Mouse (Mus musculus) left cerebral cortex, adult 6 months (tissue): Measurements from ENCODE around the gene Gm20479. TPM values are rescaled to one million over a fixed set of nuclear protein-coding genes. Genes with fewer than 3 reads are reported as not detected.

ENCODE experiments used
- long read RNA-seq, 2 experiments: library from polyadenylated mRNA; unstranded; transcript quantifications; one replicate each; pipeline ENCODE4 v2.0.0; 2019 to 2020
- polyA plus RNA-seq: library from polyadenylated mRNA; unstranded; fragments of <200 nt; fragmentation: Nextera tagmentation; gene quantifications from 2 replicates; pipeline ENCODE4 v1.2.3, GENCODE M21; 2021

The Gm20479 gene
- not detected in 2 replicates for polyA plus RNA-seq
- long read RNA-seq, experiment 1: 0 reads
- long read RNA-seq, experiment 2: 0 reads

GRCm38 (mm10) chr7:27356861-27357594 is at the start of gene Gm20479:
Gm20479 (minus strand) TSS chr7:27357419.

DNA sequence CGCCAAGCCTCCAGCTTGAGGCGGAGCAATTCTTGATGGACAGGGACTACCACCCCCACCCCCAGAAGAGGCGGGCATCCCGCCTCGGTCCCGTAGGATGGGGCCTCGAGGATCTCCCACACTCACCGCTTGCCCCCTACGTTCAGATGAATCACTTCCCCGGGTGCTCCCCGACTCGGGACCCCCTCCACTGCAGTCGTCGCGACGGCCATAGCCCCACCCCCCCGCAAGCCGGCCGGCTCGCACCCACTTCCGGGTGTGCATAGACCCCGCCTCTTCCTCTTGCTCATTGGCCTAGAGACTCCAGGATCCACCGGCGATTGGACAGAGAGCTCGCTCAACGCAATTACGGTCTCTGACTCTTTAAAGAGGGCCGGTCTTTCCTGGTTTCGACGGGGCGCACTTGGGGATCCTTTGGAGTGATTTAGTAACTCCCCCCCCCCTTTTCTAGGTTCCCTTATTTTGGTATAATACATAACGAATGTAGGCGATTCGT is 1.4 kb downstream of the Gm20479 start, which contains the start of gene Shkbp1:
Gene Shkbp1, minus strand, starts transcription at position 275 of the 496 bp plus-strand sequence.

GRCm38 (mm10) chr7:27337175-27337853 is 19.9 kb downstream of the Gm20479 start, which contains the start of gene Ltbp4:
Ltbp4 (minus strand) TSS chr7:27337692.

Other genes starting within 250 kb of the Gm20479 start
- gene Cyp2f2, start 237.5 kb downstream of the Gm20479 start, polyA plus RNA-seq: 0.33 TPM in 1 of 2 replicates, not detected in the other
- not detected in 2 replicates for gene Cyp2t4, start 203.7 kb downstream of the Gm20479 start, polyA plus RNA-seq
- 72.0 and 79.6 TPM in 2 replicates for gene Egln2, start 190.6 kb downstream of the Gm20479 start, polyA plus RNA-seq
- gene Rab4b, start 178.5 kb downstream of the Gm20479 start, polyA plus RNA-seq: 94.7 and 122 TPM in 2 replicates
- gene Gm21983, start 176.3 kb downstream of the Gm20479 start, polyA plus RNA-seq: not detected in 2 replicates
- gene Mia, start 176.3 kb downstream of the Gm20479 start, polyA plus RNA-seq: 11.9 and 12.4 TPM in 2 replicates
- 5.2 and 6.1 TPM in 2 replicates for gene BC024978, start 161.6 kb downstream of the Gm20479 start, polyA plus RNA-seq
- 137 and 152 TPM in 2 replicates for gene Snrpa, start 161.1 kb downstream of the Gm20479 start, polyA plus RNA-seq
- gene Itpkc, start 128.8 kb downstream of the Gm20479 start, polyA plus RNA-seq: 0.42 and 1.8 TPM in 2 replicates
- gene Coq8b, start 124.4 kb downstream of the Gm20479 start, polyA plus RNA-seq: 11.5 and 12.7 TPM in 2 replicates
- gene Numbl, start 99.0 kb downstream of the Gm20479 start, polyA plus RNA-seq: 6.7 and 57.8 TPM in 2 replicates
- gene Ltbp4, start 19.7 kb downstream of the Gm20479 start, polyA plus RNA-seq: 6.9 and 14.5 TPM in 2 replicates
- 2.8 and 4.2 TPM in 2 replicates for gene Shkbp1, start 1.4 kb downstream of the Gm20479 start, polyA plus RNA-seq
- 2.0 and 12.2 TPM in 2 replicates for gene Sptbn4, start 90.3 kb upstream of the Gm20479 start, polyA plus RNA-seq
- gene Blvrb, start 90.6 kb upstream of the Gm20479 start, polyA plus RNA-seq: 40.4 and 54.5 TPM in 2 replicates
- gene Sertad3, start 116.3 kb upstream of the Gm20479 start, polyA plus RNA-seq: 3.2 and 3.6 TPM in 2 replicates
- gene Sertad1, start 129.5 kb upstream of the Gm20479 start, polyA plus RNA-seq: 19.7 and 26.0 TPM in 2 replicates
- gene Prx, start 141.9 kb upstream of the Gm20479 start, polyA plus RNA-seq: 0.04 and 0.11 TPM in 2 replicates
- 23.8 and 29.0 TPM in 2 replicates for gene Hipk4, start 165.8 kb upstream of the Gm20479 start, polyA plus RNA-seq
- 542 and 557 TPM in 2 replicates for gene Pld3, start 195.8 kb upstream of the Gm20479 start, polyA plus RNA-seq
- 14.7 and 17.4 TPM in 2 replicates for gene 2310022A10Rik, start 195.8 kb upstream of the Gm20479 start, polyA plus RNA-seq
- 96.2 and 145 TPM in 2 replicates for gene Akt2, start 234.1 kb upstream of the Gm20479 start, polyA plus RNA-seq